Mouse (Mus musculus): ENCODE results near the gene Sfr1. TPM values are rescaled to one million over a fixed set of nuclear protein-coding genes. Genes with fewer than 3 reads are reported as not detected.

Gene Sfr1
- polyA plus RNA-seq, 1 experiment from 2014 or later = 237 TPM

GRCm38 (mm10) chr19:47713457-47713856 lies 18.0 kb upstream of the Sfr1 start:
- Histone ChIP-seq H3K27ac (no peak overlapping the region), H3K9me3 (replicated peaks) (0 out of 2 replicates have a peak, but pooled peaks cover 2% of the 10 kb centered on the region), H3K4me2 (no peak overlapping the region), H3K4me1 (no peaks in the 10 kb centered on the region), H3K9ac (no peak overlapping the region), H3K4me3 (replicated peaks) (no peak overlapping the region), H3K36me3 (no peaks in the 10 kb centered on the region), H3K27me3 (no peaks in the 10 kb centered on the region)
- WGBS = 74% methylated on average over 9 of the region's 9 CpGs
- no peak for ATAC-seq (replicated peaks; ENCODE audit: low FRiP score)

- Histone ChIP-seq H3K36me3 (no peaks in the 10 kb centered on the region), H3K4me1 (no peaks in the 10 kb centered on the region), H3K9me3 (replicated peaks) (0 out of 2 replicates have a peak, but pooled peaks cover 2% of the 10 kb centered on the region), H3K4me3 (replicated peaks) (no peak overlapping the region), H3K27ac (no peak overlapping the region), H3K9ac (no peak overlapping the region), H3K27me3 (no peaks in the 10 kb centered on the region), H3K4me2 (no peak overlapping the region)
- WGBS = 64% methylated on average over 2 of the region's 2 CpGs
- ATAC-seq (replicated peaks; ENCODE audit: low FRiP score) = no peak
Measured at GRCm38 (mm10) chr19:47716144-47716543, 15.3 kb upstream of the Sfr1 start.

GRCm38 (mm10) chr19:47719147-47719546 lies 12.3 kb upstream of the Sfr1 start:
- no peak overlapping the region for H3K9ac ChIP-seq
- H3K4me1 ChIP-seq = peaks cover 6% of the 10 kb centered on the region; the same call in 1 of the 2 replicates
- 83% methylated on average over 3 of the region's 3 CpGs for WGBS
- H3K9me3 ChIP-seq (replicated peaks) = 0 out of 2 replicates have a peak, but pooled peaks cover 2% of the 10 kb centered on the region
- no peak overlapping the region for H3K4me3 ChIP-seq (replicated peaks)
- ATAC-seq (replicated peaks; ENCODE audit: low FRiP score) = no peak
- no peak overlapping the region for H3K27ac ChIP-seq
- H3K4me2 ChIP-seq = no peak overlapping the region
- H3K27me3 ChIP-seq = no peaks in the 10 kb centered on the region
- H3K36me3 ChIP-seq = no peaks in the 10 kb centered on the region

- no peak overlapping the region for H3K4me3 ChIP-seq (replicated peaks)
- H3K4me2 ChIP-seq = no peak overlapping the region
- no peak overlapping the region for H3K9ac ChIP-seq
- no peak overlapping the region for H3K27ac ChIP-seq
- WGBS = 27% methylated on average over 6 of the region's 6 CpGs
- no peak for ATAC-seq (replicated peaks; ENCODE audit: low FRiP score)
- H3K36me3 ChIP-seq = no peaks in the 10 kb centered on the region
- no peaks in the 10 kb centered on the region for H3K9me3 ChIP-seq (replicated peaks)
- no peaks in the 10 kb centered on the region for H3K27me3 ChIP-seq
- H3K4me1 ChIP-seq = peaks cover 6% of the 10 kb centered on the region; the same call in 1 of the 2 replicates
Measured at GRCm38 (mm10) chr19:47722471-47722870, 9.0 kb upstream of the Sfr1 start.

- no peak overlapping the region for H3K27ac ChIP-seq
- H3K4me3 ChIP-seq (replicated peaks) = no peak overlapping the region
- H3K36me3 ChIP-seq = no peaks in the 10 kb centered on the region
- no peaks in the 10 kb centered on the region for H3K9me3 ChIP-seq (replicated peaks)
- H3K9ac ChIP-seq = no peak overlapping the region
- ATAC-seq (replicated peaks; ENCODE audit: low FRiP score) = no peak
- WGBS = 77% methylated on average over 4 of the region's 4 CpGs
- no peaks in the 10 kb centered on the region for H3K27me3 ChIP-seq
- no peak overlapping the region for H3K4me2 ChIP-seq
- H3K4me1 ChIP-seq = peaks cover 10% of the 10 kb centered on the region
Measured at GRCm38 (mm10) chr19:47724903-47725302, 6.6 kb upstream of the Sfr1 start.

GRCm38 (mm10) chr19:47725643-47726140 lies 5.8 kb upstream of the Sfr1 start:
- H3K9me3 ChIP-seq (replicated peaks) = no peaks in the 10 kb centered on the region
- H3K9ac ChIP-seq = no peak overlapping the region
- no peak overlapping the region for H3K4me2 ChIP-seq
- no peak overlapping the region for H3K4me3 ChIP-seq (replicated peaks)
- H3K36me3 ChIP-seq = no peaks in the 10 kb centered on the region
- no peak for ATAC-seq (replicated peaks; ENCODE audit: low FRiP score)
- peaks cover 18% of the 10 kb centered on the region for H3K4me1 ChIP-seq
- WGBS = 77% methylated on average over 7 of the region's 7 CpGs
- no peak overlapping the region for H3K27ac ChIP-seq
- no peaks in the 10 kb centered on the region for H3K27me3 ChIP-seq

GRCm38 (mm10) chr19:47730691-47731070 lies 801 bp upstream of the Sfr1 start:
- peaks cover 28% of the 10 kb centered on the region for H3K36me3 ChIP-seq
- H3K27me3 ChIP-seq = no peaks in the 10 kb centered on the region
- H3K4me3 ChIP-seq (replicated peaks) = peak overlapping the region; percentile 83
- H3K9me3 ChIP-seq (replicated peaks) = no peaks in the 10 kb centered on the region
- H3K27ac ChIP-seq = peak overlapping the region; percentile 96
- H3K9ac ChIP-seq = peak overlapping the region; percentile 52
- peaks cover 20% of the 10 kb centered on the region for H3K4me1 ChIP-seq
- peak overlapping the region; percentile 87 for H3K4me2 ChIP-seq
- ATAC-seq (replicated peaks; ENCODE audit: low FRiP score) = peak; percentile 78
- WGBS = 0% methylated on average over 12 of the region's 12 CpGs

GRCm38 (mm10) chr19:47731931-47732330 lies 449 bp downstream of the Sfr1 start:
- Histone ChIP-seq H3K9ac (peak overlapping the region; percentile 78), H3K9me3 (replicated peaks) (no peaks in the 10 kb centered on the region), H3K4me2 (peak overlapping the region; percentile 87), H3K4me3 (replicated peaks) (peak overlapping the region; percentile 83), H3K4me1 (peaks cover 20% of the 10 kb centered on the region), H3K27me3 (no peaks in the 10 kb centered on the region), H3K27ac (peak overlapping the region; percentile 96), H3K36me3 (peaks cover 40% of the 10 kb centered on the region)
- WGBS = 2% methylated on average over 13 of the region's 15 CpGs
- ATAC-seq (replicated peaks; ENCODE audit: low FRiP score) = no peak; the same call in 1 of the 2 replicates

GRCm38 (mm10) chr19:47747072-47747471 lies 15.6 kb downstream of the Sfr1 start:
- Histone ChIP-seq H3K4me2 (no peak overlapping the region), H3K27ac (no peak overlapping the region), H3K36me3 (no peaks in the 10 kb centered on the region), H3K9me3 (replicated peaks) (no peaks in the 10 kb centered on the region), H3K9ac (no peak overlapping the region), H3K27me3 (no peaks in the 10 kb centered on the region), H3K4me3 (replicated peaks) (no peak overlapping the region), H3K4me1 (no peaks in the 10 kb centered on the region)
- 95% methylated on average over 2 of the region's 2 CpGs for WGBS
- ATAC-seq (replicated peaks; ENCODE audit: low FRiP score) = no peak

- no peak overlapping the region for H3K27ac ChIP-seq
- no peak overlapping the region for H3K4me3 ChIP-seq (replicated peaks)
- H3K9me3 ChIP-seq (replicated peaks) = no peaks in the 10 kb centered on the region
- H3K4me1 ChIP-seq = no peaks in the 10 kb centered on the region
- H3K9ac ChIP-seq = no peak overlapping the region
- no peaks in the 10 kb centered on the region for H3K36me3 ChIP-seq
- WGBS = 88% methylated on average over 2 of the region's 2 CpGs
- no peak overlapping the region for H3K4me2 ChIP-seq
- no peaks in the 10 kb centered on the region for H3K27me3 ChIP-seq
- no peak for ATAC-seq (replicated peaks; ENCODE audit: low FRiP score)
Measured at GRCm38 (mm10) chr19:47748950-47749349, 17.5 kb downstream of the Sfr1 start.

GRCm38 (mm10) chr19:47750391-47750790 lies 18.9 kb downstream of the Sfr1 start:
- Histone ChIP-seq H3K9me3 (replicated peaks) (no peaks in the 10 kb centered on the region), H3K4me1 (no peaks in the 10 kb centered on the region), H3K27me3 (no peaks in the 10 kb centered on the region), H3K9ac (no peak overlapping the region), H3K4me2 (no peak overlapping the region), H3K27ac (no peak overlapping the region), H3K36me3 (no peaks in the 10 kb centered on the region), H3K4me3 (replicated peaks) (no peak overlapping the region)
- 41% methylated on average over 5 of the region's 5 CpGs for WGBS
- ATAC-seq (replicated peaks; ENCODE audit: low FRiP score) = no peak

GRCm38 (mm10) chr19:47752456-47752855 lies 21.0 kb downstream of the Sfr1 start:
- Histone ChIP-seq H3K9ac (no peak overlapping the region), H3K4me3 (replicated peaks) (no peak overlapping the region), H3K9me3 (replicated peaks) (no peaks in the 10 kb centered on the region), H3K4me1 (no peaks in the 10 kb centered on the region), H3K27ac (no peak overlapping the region), H3K36me3 (no peaks in the 10 kb centered on the region), H3K27me3 (no peaks in the 10 kb centered on the region), H3K4me2 (no peak overlapping the region)
- no peak for ATAC-seq (replicated peaks; ENCODE audit: low FRiP score)
- whole genome bisulfite sequencing = 85% methylated on average over 9 of the region's 9 CpGs

GRCm38 (mm10) chr19:47753921-47754320 lies 22.4 kb downstream of the Sfr1 start:
- no peak overlapping the region for H3K9ac ChIP-seq
- no peak overlapping the region for H3K27ac ChIP-seq
- no peak overlapping the region for H3K4me3 ChIP-seq (replicated peaks)
- ATAC-seq (replicated peaks; ENCODE audit: low FRiP score) = no peak
- H3K27me3 ChIP-seq = no peaks in the 10 kb centered on the region
- 89% methylated on average over 4 of the region's 4 CpGs for WGBS
- H3K36me3 ChIP-seq = no peaks in the 10 kb centered on the region
- H3K4me1 ChIP-seq = no peaks in the 10 kb centered on the region
- H3K4me2 ChIP-seq = no peak overlapping the region
- no peaks in the 10 kb centered on the region for H3K9me3 ChIP-seq (replicated peaks)
